Mouse (Mus musculus) hindbrain, embryonic 16.5 days (tissue): ENCODE data around the gene Cldn15. TPM values are rescaled to one million over a fixed set of nuclear protein-coding genes. Genes with fewer than 3 reads are reported as not detected.
"Not testable (repeated sequence)": the region's sequence is repeated elsewhere in the genome, so short reads cannot be mapped to it uniquely, and the experiment has no call there.

Source experiments
- ATAC-seq: fragments of 200-750 bp; cut with Nextera tagmentation; 2 replicates; pipeline ENCODE4 v1.8.0; 2017; ENCODE audit warnings: moderate TSS enrichment, moderate library complexity
- H3K27ac ChIP-seq: fragments of 300-500 bp; sonication (generic); 2 replicates; pipeline ENCODE4 v1.5.1; 2014; ENCODE audit warnings: low read depth, mild to moderate bottlenecking, control low read depth, low read length, moderate library complexity
- H3K27me3 ChIP-seq: fragments of 300-500 bp; sonication (generic); replicated peaks from 2 replicates; pipeline ENCODE4 v1.6.1; 2014; ENCODE audit warnings: low read length; ENCODE audit not compliant: control insufficient read depth, insufficient read depth
- H3K36me3 ChIP-seq: fragments of 300-500 bp; sonication (generic); 2 replicates; pipeline ENCODE4 v1.6.1; 2014; ENCODE audit warnings: mild to moderate bottlenecking, low read length, moderate library complexity, mixed read lengths; ENCODE audit not compliant: control insufficient read depth, insufficient read depth
- H3K4me1 ChIP-seq: fragments of 300-500 bp; sonication (generic); 2 replicates; pipeline ENCODE4 v1.6.1; 2014; ENCODE audit warnings: low read depth, low read length; ENCODE audit not compliant: control insufficient read depth, insufficient read depth
- H3K4me2 ChIP-seq: fragments of 300-500 bp; sonication (generic); 2 replicates; pipeline ENCODE4 v1.6.1; 2014; ENCODE audit warnings: mild to moderate bottlenecking, low read length, control low read depth, moderate library complexity
- H3K4me3 ChIP-seq: fragments of 300-500 bp; sonication (generic); 2 replicates; pipeline ENCODE4 v1.5.1; 2014; ENCODE audit warnings: mild to moderate bottlenecking, low read length, control low read depth, moderate library complexity
- H3K9ac ChIP-seq: fragments of 300-500 bp; sonication (generic); 2 replicates; pipeline ENCODE4 v1.6.1; 2014; ENCODE audit warnings: low read depth, mild to moderate bottlenecking, control low read depth, low read length, moderate library complexity
- H3K9me3 ChIP-seq: fragments of 300-500 bp; sonication (generic); 2 replicates; pipeline ENCODE4 v1.6.1; 2014; ENCODE audit warnings: mild to moderate bottlenecking, low read length, moderate library complexity; ENCODE audit not compliant: control insufficient read depth
- WGBS: fragments of 180-500 bp; shearing (Covaris S2); extraction: QIAGEN DNeasy Blood & Tissue Kit; methylation state at CpG from one replicate; pipeline ENCODE4 v1.1.7; 2014; 5-methylcytosine and 5-hydroxymethylcytosine counted together
- polyA plus RNA-seq: library from polyadenylated mRNA; unstranded; fragments of >200 nt; fragmentation: Nextera tagmentation; extraction: Ambion mirVana; gene quantifications from 2 replicates; pipeline ENCODE4 v1.2.1, GENCODE M21; 2015

The Cldn15 gene
- polyA plus RNA-seq, 1 experiment from 2014 or later: 0.16 TPM

DNA sequence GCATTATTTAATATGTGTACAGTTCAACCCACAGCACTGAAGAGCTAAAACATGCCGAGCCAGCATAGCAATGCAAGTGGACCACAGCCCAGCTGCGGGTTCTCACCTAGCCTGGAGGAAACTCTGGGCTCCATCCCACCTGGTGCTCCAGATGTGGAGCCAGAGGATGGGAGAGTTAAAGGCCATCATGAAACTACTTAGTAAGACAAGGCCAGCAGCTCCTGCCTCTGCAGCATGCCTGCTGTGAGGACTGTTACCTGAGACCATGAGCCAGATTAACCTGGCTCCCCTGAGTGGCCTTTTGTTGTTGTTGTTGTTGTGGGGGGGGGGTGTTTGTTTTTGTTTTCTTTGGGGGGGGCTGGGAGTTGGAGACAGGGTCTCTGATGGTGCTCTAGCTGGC, 23.0 kb upstream of the Cldn15 start:
- no peak for ATAC-seq
- Histone ChIP-seq H3K4me3 (no peak overlapping the region), H3K9me3 (no peaks in the 10 kb centered on the region), H3K36me3 (no peaks in the 10 kb centered on the region), H3K9ac (no peak overlapping the region), H3K27me3 (no peaks in the 10 kb centered on the region), H3K4me2 (no peak overlapping the region), H3K27ac (no peak overlapping the region), H3K4me1 (no peaks in the 10 kb centered on the region)
- 83% methylated on average over 2 of the region's 2 CpGs for WGBS

DNA sequence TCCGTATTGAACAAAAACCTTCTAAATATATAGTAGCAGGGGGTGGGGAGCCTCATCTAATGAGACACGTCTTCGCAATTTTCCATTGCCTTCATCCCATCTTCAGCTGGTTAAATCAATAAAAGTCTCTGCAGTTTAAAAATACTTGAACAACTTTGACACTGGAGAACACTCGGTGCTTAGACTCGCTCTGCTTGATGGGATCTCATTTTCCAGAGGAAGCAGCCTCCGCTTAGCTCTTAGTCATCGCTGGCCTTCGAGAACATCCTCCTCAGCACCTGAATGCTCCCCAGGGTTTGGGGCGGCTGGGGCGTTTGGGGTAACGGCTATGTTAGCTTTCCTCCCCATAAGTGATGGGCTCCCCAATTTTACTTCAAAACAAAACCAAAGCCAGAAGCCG, 21.3 kb upstream of the Cldn15 start:
- Histone ChIP-seq H3K4me3 (no peak overlapping the region), H3K4me2 (no peak overlapping the region), H3K27ac (no peak overlapping the region), H3K36me3 (no peaks in the 10 kb centered on the region), H3K9ac (no peak overlapping the region), H3K27me3 (no peaks in the 10 kb centered on the region), H3K9me3 (no peaks in the 10 kb centered on the region), H3K4me1 (no peaks in the 10 kb centered on the region)
- no peak for ATAC-seq
- WGBS: 82% methylated on average over 12 of the region's 12 CpGs

- Histone ChIP-seq H3K27me3 (no peaks in the 10 kb centered on the region), H3K4me3 (no peak overlapping the region), H3K36me3 (no peaks in the 10 kb centered on the region), H3K4me2 (no peak overlapping the region), H3K27ac (no peak overlapping the region), H3K9me3 (no peaks in the 10 kb centered on the region), H3K9ac (no peak overlapping the region), H3K4me1 (no peaks in the 10 kb centered on the region)
- ATAC-seq: no peak
Observed at GRCm38 (mm10) chr5:136947874-136948273, 18.5 kb upstream of the Cldn15 start.

- H3K9me3 ChIP-seq, H3K27ac ChIP-seq, ATAC-seq, H3K9ac ChIP-seq, H3K36me3 ChIP-seq, H3K27me3 ChIP-seq, H3K4me3 ChIP-seq, H3K4me1 ChIP-seq, H3K4me2 ChIP-seq: not testable (repeated sequence)
- WGBS: 83% methylated on average over 14 of the region's 14 CpGs
Observed at GRCm38 (mm10) chr5:136949551-136950336, 16.7 kb upstream of the Cldn15 start.

DNA sequence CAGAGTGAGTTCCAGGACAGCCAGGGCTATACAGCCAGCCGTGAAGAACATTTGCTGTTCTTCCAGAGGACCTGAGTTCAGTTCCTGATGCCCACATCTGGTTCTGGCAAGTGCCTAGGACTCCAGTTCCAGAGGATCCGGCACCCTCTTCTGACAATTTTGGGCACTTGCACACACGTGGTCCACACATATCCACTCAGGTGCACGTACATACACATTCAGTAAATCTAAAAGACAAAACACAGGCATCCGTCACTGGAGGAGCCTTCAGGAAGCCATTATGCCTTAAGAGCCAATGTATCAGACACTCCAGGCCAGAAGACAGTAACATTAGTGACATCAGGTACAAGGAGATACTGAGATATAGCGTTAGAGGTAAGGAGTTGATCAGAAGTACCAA, 15.9 kb upstream of the Cldn15 start:
- Histone ChIP-seq H3K4me3 (no peak overlapping the region), H3K36me3 (no peaks in the 10 kb centered on the region), H3K27me3 (no peaks in the 10 kb centered on the region), H3K9me3 (no peaks in the 10 kb centered on the region), H3K4me2 (no peak overlapping the region), H3K4me1 (peaks cover 16% of the 10 kb centered on the region), H3K9ac (no peak overlapping the region), H3K27ac (no peak overlapping the region)
- no peak for ATAC-seq
- 91% methylated on average over 6 of the region's 6 CpGs for WGBS

DNA sequence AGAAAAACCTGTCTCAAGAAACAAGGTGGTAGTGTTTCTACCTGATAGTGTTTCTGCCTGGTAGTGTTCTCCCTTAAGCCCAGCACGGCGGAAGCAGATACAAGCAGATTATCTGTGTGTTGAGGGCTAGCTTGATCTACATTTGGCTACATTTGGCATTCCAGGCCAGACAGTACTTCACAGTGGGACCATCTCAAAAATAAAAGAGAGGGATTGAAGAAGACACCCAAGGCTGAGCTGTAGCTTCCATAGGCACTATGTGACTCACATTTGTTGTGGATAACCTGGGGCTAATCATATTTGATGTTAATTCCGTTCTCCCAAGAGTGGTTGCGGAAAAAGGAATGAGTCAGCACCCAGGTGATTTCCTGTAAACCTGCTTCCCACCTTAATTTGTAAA, 14.3 kb upstream of the Cldn15 start:
- peaks cover 22% of the 10 kb centered on the region for H3K4me1 ChIP-seq
- H3K27ac ChIP-seq: no peak overlapping the region; the same call in 1 of the 2 replicates
- H3K36me3 ChIP-seq: 0 out of 2 replicates have a peak, but pooled peaks cover under 1% of the 10 kb centered on the region
- H3K4me3 ChIP-seq: no peak overlapping the region
- WGBS: 84% methylated on average over 4 of the region's 4 CpGs
- no peaks in the 10 kb centered on the region for H3K27me3 ChIP-seq
- no peak overlapping the region; the same call in 1 of the 2 replicates for H3K4me2 ChIP-seq
- no peak for ATAC-seq
- no peaks in the 10 kb centered on the region for H3K9me3 ChIP-seq
- H3K9ac ChIP-seq: no peak overlapping the region

DNA sequence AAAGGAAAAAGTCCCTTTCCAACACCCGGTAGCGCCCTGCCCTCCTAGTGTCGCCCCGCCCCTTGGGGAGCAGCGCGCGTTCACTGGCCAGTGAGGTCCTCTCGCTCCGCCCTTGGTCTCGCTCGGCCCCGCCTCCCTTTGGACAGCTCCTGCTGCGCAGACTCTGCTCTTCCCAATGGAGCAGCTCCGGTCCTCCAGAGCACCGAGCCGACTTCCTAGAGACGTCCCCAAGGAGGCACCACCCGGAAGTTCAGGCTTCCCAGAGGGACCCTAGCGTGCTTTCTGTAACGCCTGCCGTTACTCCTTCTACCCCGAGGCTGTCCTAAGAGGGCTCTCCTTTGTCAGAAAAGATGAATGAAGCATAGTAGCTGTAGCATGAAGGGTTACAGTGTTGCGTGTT, 13.4 kb upstream of the Cldn15 start, which contains the start of gene Fis1:
Gene Fis1 (plus strand): TSS at position 261 of the 400 bp plus-strand sequence.
- 0% methylated on average over 23 of the region's 23 CpGs for WGBS
- H3K27me3 ChIP-seq: no peaks in the 10 kb centered on the region
- peaks cover 22% of the 10 kb centered on the region for H3K4me1 ChIP-seq
- peak within 1 kb of the TSS; percentile 70 for H3K4me3 ChIP-seq
- H3K9me3 ChIP-seq: no peaks in the 10 kb centered on the region
- peak within 1 kb of the TSS; percentile 74 for H3K4me2 ChIP-seq
- H3K36me3 ChIP-seq: 0 out of 2 replicates have a peak, but pooled peaks cover 4% of the 10 kb centered on the region
- H3K9ac ChIP-seq: peak within 1 kb of the TSS; percentile 82
- peak; percentile 98 for ATAC-seq
- H3K27ac ChIP-seq: peak within 1 kb of the TSS; percentile 77

DNA sequence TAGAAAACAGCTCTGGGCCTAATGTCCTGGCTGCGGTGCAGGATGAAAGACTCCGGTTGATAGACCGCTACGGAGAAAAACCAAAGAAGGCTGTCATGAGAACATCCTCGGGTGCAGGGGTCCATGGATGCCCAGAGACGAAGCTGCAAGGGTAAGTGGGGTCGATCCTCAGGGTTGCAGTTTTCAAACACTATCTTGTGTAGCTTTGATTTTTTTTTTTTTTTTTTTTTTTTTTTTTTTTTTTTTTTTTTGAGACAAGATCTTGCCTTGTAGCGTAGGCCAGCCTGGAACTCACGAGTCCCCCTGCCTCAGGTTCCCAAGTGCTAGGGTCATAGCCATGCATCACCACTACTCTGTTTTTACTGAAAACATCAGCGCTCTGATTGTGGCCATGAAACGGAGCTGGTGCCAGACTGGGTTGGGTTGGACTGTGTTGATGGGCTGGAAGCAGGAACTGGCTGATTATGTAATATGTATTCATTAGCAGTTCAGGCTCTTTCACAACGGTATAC, 12.9 kb upstream of the Cldn15 start:
- Histone ChIP-seq H3K9ac (peak overlapping the region; percentile 82), H3K4me3 (peak overlapping the region; percentile 70), H3K36me3 (0 out of 2 replicates have a peak, but pooled peaks cover 4% of the 10 kb centered on the region), H3K4me2 (peak overlapping the region; percentile 74), H3K27me3 (no peaks in the 10 kb centered on the region), H3K27ac (peak overlapping the region; percentile 77), H3K9me3 (no peaks in the 10 kb centered on the region), H3K4me1 (peaks cover 22% of the 10 kb centered on the region)
- 0 out of 2 replicates have a peak, but pooled peaks have one; percentile 8 for ATAC-seq
- 2% methylated on average over 12 of the region's 12 CpGs for WGBS

DNA sequence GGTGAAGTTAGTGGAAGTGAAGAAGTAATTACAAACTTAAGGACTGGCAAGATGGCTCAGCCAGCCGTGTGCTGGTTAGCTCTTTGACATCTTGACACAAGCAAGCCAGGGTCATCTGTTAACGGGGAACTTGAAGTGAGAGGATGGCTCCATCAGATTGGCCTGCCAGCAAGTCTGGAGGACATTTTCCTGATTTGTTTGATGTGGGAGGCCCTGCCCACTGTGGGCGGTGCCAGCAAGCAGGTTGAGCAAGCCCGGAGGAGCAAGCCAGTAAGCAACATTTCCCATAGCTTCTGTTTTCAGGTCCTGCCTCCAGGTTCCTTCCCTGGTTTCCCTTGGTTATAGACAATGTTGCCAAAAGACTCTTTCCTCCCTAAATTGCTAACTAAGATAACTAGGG, 10.8 kb upstream of the Cldn15 start:
- no peak overlapping the region for H3K9ac ChIP-seq
- ATAC-seq: no peak

More for the DNA sequence above, 10.8 kb upstream of the Cldn15 start:
- Histone ChIP-seq H3K36me3 (0 out of 2 replicates have a peak, but pooled peaks cover 4% of the 10 kb centered on the region), H3K4me1 (peaks cover 22% of the 10 kb centered on the region), H3K27me3 (no peaks in the 10 kb centered on the region), H3K9me3 (no peaks in the 10 kb centered on the region), H3K27ac (no peak overlapping the region), H3K4me3 (no peak overlapping the region), H3K4me2 (no peak overlapping the region)
- WGBS: 96% methylated on average over 4 of the region's 4 CpGs
